Mouse (Mus musculus) gastrocnemius, adult 2 months (tissue): ENCODE results near the gene Adcy6. TPM values are rescaled to one million over a fixed set of nuclear protein-coding genes. Genes with fewer than 3 reads are reported as not detected.

Experiments
- DNase-seq: peaks from one replicate; pipeline ENCODE4 v3.0.0; 2022
- H3K27ac ChIP-seq: fragments of 200-600 bp; 2 replicates; pipeline ENCODE4 v1.8.1; 2022; ENCODE audit warnings: mild to moderate bottlenecking
- H3K4me3 ChIP-seq: fragments of 200-600 bp; 2 replicates; pipeline ENCODE4 v1.8.1; 2022; ENCODE audit warnings: mild to moderate bottlenecking, moderate library complexity
- CTCF ChIP-seq: fragments of 200-600 bp; IDR thresholded peaks from 2 replicates; pipeline ENCODE4 v1.8.1; 2022; ENCODE audit warnings: antibody characterized with exemption, mild to moderate bottlenecking, moderate library complexity
- intact Hi-C: fragments of 180-260 bp; cut with DNase I; formaldehyde crosslinking; loops from one replicate; pipeline ENCODE4 v1.15.1; 2025
- total RNA-seq, 2 experiments: library from RNA; stranded (reverse); gene quantifications; 2 replicates each; pipeline ENCODE4 v1.2.3; 2021

The Adcy6 gene
- total RNA-seq, 2 experiments from 2014 or later, result 22.8 to 23.1 TPM

GRCm38 (mm10) chr15:98585421-98585820, 24.5 kb downstream of the Adcy6 start:
- TF ChIP-seq CTCF, result no peak
- intact Hi-C loops, result no loop called here
- H3K4me3 ChIP-seq, result no peak overlapping the region
- peak overlapping the region; percentile 1; the same call in 1 of the 2 replicates for H3K27ac ChIP-seq
- no peak for DNase-seq

- TF ChIP-seq CTCF, result no peak
- H3K27ac ChIP-seq, result no peak overlapping the region
- no peak for DNase-seq
- H3K4me3 ChIP-seq, result no peak overlapping the region
- intact Hi-C loops, result loop anchor here (5.0 kb wide), 1 partner anchor 114 kb away; no protein-coding TSS in a partner anchor
Observed at GRCm38 (mm10) chr15:98582996-98583395, 26.9 kb downstream of the Adcy6 start.

DNA sequence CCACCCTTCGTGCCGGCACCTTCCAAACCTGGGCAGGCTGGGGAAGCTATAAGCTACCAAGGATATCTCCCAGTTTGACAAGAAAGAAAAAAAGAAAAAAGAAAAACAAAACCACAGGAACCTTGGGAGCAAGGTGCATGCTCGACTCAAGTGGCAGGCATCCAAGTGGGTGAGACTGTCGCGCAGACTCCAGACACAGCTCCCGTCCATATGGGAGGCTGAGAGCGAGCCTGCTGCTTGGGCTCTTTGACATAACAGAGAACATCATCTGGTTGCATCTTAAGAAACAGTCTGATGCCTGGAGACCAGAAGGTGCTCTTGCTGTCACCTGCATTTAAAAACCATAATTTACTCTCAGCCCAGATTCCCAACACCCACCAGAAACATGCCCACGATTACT, 27.5 kb downstream of the Adcy6 start:
- no peak for TF ChIP-seq CTCF
- Histone ChIP-seq H3K27ac (no peak overlapping the region), H3K4me3 (no peak overlapping the region)
- intact Hi-C loops, result loop anchor here (5.0 kb wide), 1 partner anchor 115 kb away; no protein-coding TSS in a partner anchor
- no peak for DNase-seq

DNA sequence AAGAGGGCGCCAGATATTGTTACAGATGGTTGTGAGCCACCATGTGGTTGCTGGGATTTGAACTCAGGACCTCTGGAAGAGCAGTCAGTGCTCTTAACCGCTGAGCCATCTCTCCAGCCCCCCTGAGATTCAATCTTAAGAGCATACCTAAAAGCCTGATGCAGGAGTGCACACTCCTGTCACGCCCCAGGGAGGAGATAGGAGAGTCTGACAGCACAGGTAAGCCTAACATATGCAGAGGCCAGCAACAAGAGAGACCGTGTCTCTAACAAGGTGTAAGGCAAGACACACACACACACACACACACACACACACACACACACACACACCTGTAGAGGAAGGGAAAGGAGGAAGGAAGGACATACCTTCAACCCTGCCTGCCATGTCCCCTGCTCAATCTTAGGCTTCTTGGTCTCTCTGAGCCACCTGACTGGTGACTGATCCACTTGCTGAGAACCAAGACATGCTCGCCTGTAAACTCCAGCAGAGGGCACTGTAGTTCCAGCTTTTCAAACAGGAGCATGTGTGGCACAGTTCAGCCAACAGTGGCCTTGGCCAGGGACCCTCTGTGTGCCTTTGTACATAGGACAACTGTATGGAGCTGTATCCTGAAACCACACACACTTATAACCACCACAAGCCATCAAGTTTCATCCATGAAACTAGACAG, 29.9 kb downstream of the Adcy6 start:
- peak; percentile 82 for DNase-seq
- peak; percentile 89 for TF ChIP-seq CTCF
- H3K4me3 ChIP-seq, result no peak overlapping the region
- intact Hi-C loops, result loop anchor here (1.0 to 5.0 kb wide), 2 partner anchors 37 to 117 kb away; no protein-coding TSS in a partner anchor
- H3K27ac ChIP-seq, result no peak overlapping the region

DNA sequence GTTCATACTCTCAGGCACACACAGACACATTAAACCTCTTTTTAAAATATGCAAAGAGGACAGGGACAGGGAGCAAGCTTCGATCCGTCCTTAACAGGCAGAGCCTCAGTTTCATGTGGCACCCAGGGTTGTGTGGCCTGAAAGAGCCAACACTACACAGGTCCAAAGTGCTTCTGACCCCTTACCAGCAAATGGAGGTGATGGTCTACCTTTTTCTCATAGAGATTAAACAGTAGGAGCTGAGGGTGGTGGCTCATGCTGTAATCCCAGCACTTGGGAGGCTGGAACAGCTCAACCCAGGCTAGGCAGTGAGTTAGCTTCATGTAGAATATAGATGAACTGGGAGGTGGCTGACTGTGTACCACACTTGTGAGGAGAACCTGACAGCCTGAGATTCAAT, 30.6 kb downstream of the Adcy6 start:
- H3K4me3 ChIP-seq, result no peak overlapping the region
- no peak for DNase-seq
- TF ChIP-seq CTCF, result no peak
- intact Hi-C loops, result no loop called here
- H3K27ac ChIP-seq, result no peak overlapping the region

DNA sequence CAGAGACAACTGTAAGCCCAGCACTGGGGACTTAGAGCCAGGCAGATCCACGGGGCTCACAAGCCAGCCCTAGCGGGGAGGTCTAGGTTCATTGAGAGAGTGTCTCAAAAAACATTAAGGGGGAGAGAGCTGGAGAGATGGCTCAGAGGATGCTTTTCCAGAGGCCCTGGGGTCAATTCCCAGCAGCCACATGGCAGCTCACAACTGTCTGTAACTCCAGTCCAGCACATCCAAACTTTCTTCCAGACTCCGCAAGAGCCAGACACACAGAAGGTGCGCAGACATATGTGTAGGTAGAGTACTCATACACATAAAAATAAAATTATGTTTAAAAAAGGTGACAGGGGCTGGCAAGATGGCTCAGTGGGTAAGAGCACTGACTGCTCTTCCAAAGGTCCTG, 36.6 kb downstream of the Adcy6 start:
- TF ChIP-seq CTCF, result no peak
- H3K27ac ChIP-seq, result no peak overlapping the region
- no peak overlapping the region for H3K4me3 ChIP-seq
- intact Hi-C loops, result no loop called here
- no peak for DNase-seq

DNA sequence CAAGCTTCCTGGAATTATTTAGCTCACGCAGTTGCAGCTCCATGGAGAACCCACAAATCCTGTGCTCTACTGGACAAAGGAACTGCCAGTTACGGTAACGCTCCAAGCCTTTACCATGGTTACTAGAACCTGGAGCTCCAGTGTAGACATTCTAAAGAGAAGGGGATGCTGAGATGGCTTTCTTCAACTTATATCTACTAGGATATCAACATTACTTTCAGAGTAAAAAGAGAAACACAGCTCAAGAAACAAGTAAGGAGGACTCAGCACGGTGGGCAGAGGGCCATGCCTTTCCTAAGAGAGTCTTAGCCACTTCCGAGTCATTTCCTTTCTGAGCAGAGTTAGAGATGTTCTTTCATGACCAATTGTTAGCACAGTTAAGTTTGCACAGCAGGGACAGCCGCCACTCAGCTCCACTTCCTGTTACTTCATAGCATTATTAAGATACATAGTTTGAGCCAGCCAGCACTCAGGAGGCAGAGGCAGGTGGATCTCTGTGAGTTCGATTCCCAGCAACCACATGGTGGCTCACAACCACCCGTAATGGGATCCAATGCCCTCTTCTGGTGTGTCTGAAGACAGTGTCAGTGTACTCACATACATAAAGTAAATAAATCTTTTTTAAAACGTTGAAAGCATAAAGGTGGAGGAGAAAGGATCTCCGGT, 38.9 kb downstream of the Adcy6 start, which contains the start of the genes Ccnt1 and 4930415O20Rik:
TSS of gene Ccnt1 (minus strand) at position 51 of the 666 bp plus-strand sequence.
TSS of gene 4930415O20Rik (plus strand) at position 132 of the 666 bp plus-strand sequence.
- Histone ChIP-seq H3K27ac (no peak within 1 kb of the TSS), H3K4me3 (no peak within 1 kb of the TSS)
- no peak for TF ChIP-seq CTCF
- no peak for DNase-seq
- intact Hi-C loops, result no loop called here

GRCm38 (mm10) chr15:98569795-98570365, 40.0 kb downstream of the Adcy6 start:
- peak; percentile 17 for DNase-seq
- intact Hi-C loops, result loop anchor here (5.0 kb wide), 2 partner anchors 38 to 58 kb away; partner anchors contain the start of gene Kansl2
- no peak overlapping the region for H3K4me3 ChIP-seq
- H3K27ac ChIP-seq, result no peak overlapping the region
- TF ChIP-seq CTCF, result no peak

DNA sequence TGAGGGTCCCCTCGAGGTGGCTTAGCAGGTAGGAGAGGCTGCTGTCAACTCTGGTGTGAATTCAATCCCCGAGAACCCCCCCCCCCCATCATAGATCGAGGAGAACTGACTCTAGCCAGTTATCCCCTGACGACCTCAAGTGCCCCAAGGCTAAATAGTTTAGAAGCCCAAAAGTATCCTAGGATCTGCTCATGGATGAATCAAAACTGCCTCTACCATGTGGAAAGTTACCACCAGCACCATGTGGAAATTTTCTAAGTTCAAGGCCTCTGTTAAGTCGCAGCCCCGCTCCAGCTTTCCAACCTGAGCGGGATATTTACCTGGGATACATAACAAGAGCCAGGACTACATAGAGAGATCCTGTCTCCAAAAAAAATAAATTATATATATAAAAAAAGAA, 40.7 kb downstream of the Adcy6 start:
- intact Hi-C loops, result loop anchor here (5.0 kb wide), 2 partner anchors 37 to 57 kb away; partner anchors contain the start of gene Kansl2
- TF ChIP-seq CTCF, result no peak
- no peak for DNase-seq
- Histone ChIP-seq H3K27ac (no peak overlapping the region), H3K4me3 (peak overlapping the region; percentile 84)

DNA sequence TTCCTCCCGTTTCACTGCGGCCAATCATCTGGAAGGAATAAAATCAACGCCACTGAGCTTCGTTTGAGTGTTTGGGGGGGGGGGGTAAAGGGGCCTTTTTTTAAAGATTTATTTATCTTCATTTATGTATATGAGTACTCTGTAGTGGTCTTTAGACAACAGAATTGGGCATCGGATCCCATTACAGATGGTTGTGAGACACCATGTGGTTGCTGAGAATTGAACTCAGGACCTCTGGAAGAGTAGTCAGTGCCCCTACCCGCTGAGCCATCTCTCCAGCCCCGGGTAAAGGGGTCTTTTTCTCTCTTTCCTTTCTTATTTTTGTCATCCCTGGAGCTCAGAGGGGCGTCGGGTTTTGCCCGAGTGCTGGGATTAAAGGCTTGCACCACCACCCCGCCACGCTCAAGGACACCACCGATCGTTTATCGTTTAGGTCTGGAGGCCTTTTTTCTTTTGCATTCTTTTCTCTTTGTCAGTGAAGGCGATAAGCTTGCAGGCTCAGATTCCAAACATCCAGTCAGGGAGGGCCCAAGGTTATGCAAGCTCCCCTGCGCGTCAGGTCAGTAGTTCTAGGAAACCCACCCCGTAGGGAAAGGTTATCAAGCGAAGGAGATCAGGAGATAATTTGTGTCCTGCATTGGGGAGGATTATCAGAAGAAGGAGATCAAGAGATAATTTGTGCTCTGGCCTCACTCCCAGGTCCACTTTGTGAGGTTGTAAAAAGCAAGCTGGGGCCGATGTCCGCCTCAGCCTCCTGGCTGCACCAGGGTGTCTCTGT, 41.4 kb downstream of the Adcy6 start:
- DNase-seq, result peak; percentile 17
- Histone ChIP-seq H3K4me3 (peak overlapping the region; percentile 84), H3K27ac (peak overlapping the region; percentile 98)
- no peak for TF ChIP-seq CTCF
- intact Hi-C loops, result loop anchor here (5.0 kb wide), 2 partner anchors 36 to 56 kb away; partner anchors contain the start of gene Kansl2

- peak; percentile 100 for DNase-seq
- peak overlapping the region; percentile 98 for H3K27ac ChIP-seq
- TF ChIP-seq CTCF, result peak; percentile 57
- intact Hi-C loops, result loop anchor here (5.0 kb wide), 2 partner anchors 35 to 55 kb away; partner anchors contain the start of gene Kansl2
- peak overlapping the region; percentile 84 for H3K4me3 ChIP-seq
Observed at GRCm38 (mm10) chr15:98567278-98568134, 42.4 kb downstream of the Adcy6 start.
